Comparison of ENCODE assay signal across 14 mouse cellular contexts in the genomic region with DNA sequence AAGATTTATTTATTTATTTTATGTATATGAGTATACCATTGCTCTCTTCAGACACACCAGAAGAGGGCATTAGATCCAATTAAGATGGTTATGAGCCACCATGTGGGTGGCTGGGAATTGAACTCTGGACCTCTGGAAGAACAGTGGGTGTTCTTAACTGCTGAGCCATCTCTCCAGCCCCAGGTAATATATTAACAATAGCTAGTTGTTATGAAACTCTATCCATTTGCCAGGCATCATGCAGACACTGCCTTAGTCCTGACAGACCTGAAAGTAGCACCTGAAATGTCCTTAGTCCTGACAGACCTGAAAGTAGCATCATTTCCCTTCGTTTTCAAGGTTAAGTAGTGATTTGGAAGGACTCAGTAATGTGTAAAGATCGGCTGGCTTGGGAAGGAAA. TPM values are rescaled to one million over a fixed set of nuclear protein-coding genes. Genes with fewer than 3 reads are reported as not detected.
DNase-seq lines count a peak whose midpoint lies in the region; ATAC-seq lines count a peak whose summit lies in the region.
"Had no signal": no experiment of that assay in that cellular context is flagged by ENCODE, and none has a peak within 500 bp of the region (broad histone marks: within the 10 kb centered on the region; RNA-seq: fewer than 3 reads in every experiment).

No protein-coding gene starts in this region.

- no peak for DNase-seq in heart, postnatal 14 days
- no peak for DNase-seq in neural tube, embryonic 10.5 days (ENCODE audit: extremely low spot score, low spot score)
- DNase-seq in liver, embryonic 11.5 days (ENCODE audit: low spot score) = no peak
- no peak for DNase-seq in ovary, adult 18-20 months (ENCODE audit: low spot score)
- DNase-seq in adrenal gland, postnatal 14 days = no peak
- DNase-seq: adrenal gland, adult 2 months; lung, postnatal 4 days; retina, postnatal 1 day; thymus, postnatal 25 days had no signal

- ATAC-seq in heart, embryonic 11.5 days (replicated peaks; ENCODE audit: insufficient number of reproducible peaks, low FRiP score, low TSS enrichment) = no peak
- ATAC-seq in neural tube, embryonic 12.5 days (ENCODE audit: low FRiP score, low read depth) = no peak
- no peak for ATAC-seq in liver, embryonic 11.5 days (replicated peaks; ENCODE audit: low FRiP score)
- ATAC-seq in activated CD4-positive, CD25-positive, alpha-beta regulatory T cell, adult 4 months = no peak

- H3K27me3 ChIP-seq in heart, embryonic 11.5 days (ENCODE audit: control insufficient read depth, insufficient read depth, low read length) = no peaks in the 10 kb centered on the region
- no peaks in the 10 kb centered on the region for H3K27me3 ChIP-seq in neural tube, embryonic 12.5 days (replicated peaks)
- no peaks in the 10 kb centered on the region for H3K27me3 ChIP-seq in liver, embryonic 11.5 days (replicated peaks; ENCODE audit: control insufficient read depth, insufficient read depth, low read length)

- peaks cover 7% of the 10 kb centered on the region; the same call in 1 of the 2 replicates for H3K36me3 ChIP-seq in heart, embryonic 11.5 days (ENCODE audit: control insufficient read depth, insufficient read depth, low read length)
- H3K36me3 ChIP-seq in neural tube, embryonic 12.5 days = peaks cover 23% of the 10 kb centered on the region
- peaks cover 16% of the 10 kb centered on the region for H3K36me3 ChIP-seq in liver, embryonic 11.5 days (ENCODE audit: control insufficient read depth, insufficient read depth, low read length)

- H3K4me3 ChIP-seq in heart, embryonic 11.5 days (ENCODE audit: low read depth, low read length) = no peak overlapping the region
- H3K4me3 ChIP-seq in neural tube, embryonic 12.5 days = no peak overlapping the region
- no peak overlapping the region for H3K4me3 ChIP-seq in liver, embryonic 11.5 days (ENCODE audit: low read depth, low read length)

- H3K27ac ChIP-seq in heart, embryonic 11.5 days (ENCODE audit: low read depth, low read length) = no peak overlapping the region
- H3K27ac ChIP-seq in neural tube, embryonic 12.5 days = no peak overlapping the region
- H3K27ac ChIP-seq in liver, embryonic 11.5 days (ENCODE audit: low read depth, low read length) = peak overlapping the region; percentile 90

- H3K4me1 ChIP-seq in heart, embryonic 11.5 days (ENCODE audit: control insufficient read depth, insufficient read depth, low read length) = peaks cover 24% of the 10 kb centered on the region
- H3K4me1 ChIP-seq in neural tube, embryonic 12.5 days = peaks cover 26% of the 10 kb centered on the region
- peaks cover 32% of the 10 kb centered on the region for H3K4me1 ChIP-seq in liver, embryonic 11.5 days (replicated peaks; ENCODE audit: control insufficient read depth, insufficient read depth, low read length)

- WGBS in heart, embryonic 11.5 days (ENCODE audit: insufficient replicate concordance) = 56% methylated on average over 2 of the region's 2 CpGs
- 55% methylated on average over 2 of the region's 2 CpGs for WGBS in neural tube, embryonic 12.5 days
- 41% methylated on average over 2 of the region's 2 CpGs for WGBS in liver, embryonic 11.5 days

- peak overlapping the region; percentile 85; the same call in 1 of the 2 replicates for H3K4me2 ChIP-seq in heart, embryonic 11.5 days
- peak overlapping the region; percentile 63; the same call in 1 of the 2 replicates for H3K4me2 ChIP-seq in neural tube, embryonic 12.5 days (replicated peaks)
- peak overlapping the region; percentile 87 for H3K4me2 ChIP-seq in liver, embryonic 11.5 days

- no peaks in the 10 kb centered on the region for H3K9me3 ChIP-seq in heart, embryonic 11.5 days (replicated peaks; ENCODE audit: control insufficient read depth, low read length)
- H3K9me3 ChIP-seq in neural tube, embryonic 12.5 days = no peaks in the 10 kb centered on the region
- no peaks in the 10 kb centered on the region for H3K9me3 ChIP-seq in liver, embryonic 11.5 days (ENCODE audit: control insufficient read depth, low read length)

- intact Hi-C loops in heart, postnatal 14 days (cut with DNase I) = no loop called here

- H3K9ac ChIP-seq in heart, embryonic 11.5 days (ENCODE audit: low read depth, low read length) = no peak overlapping the region
- H3K9ac ChIP-seq in neural tube, embryonic 12.5 days = no peak overlapping the region
- H3K9ac ChIP-seq in liver, embryonic 11.5 days (ENCODE audit: low read depth, low read length) = no peak overlapping the region

RNA-seq across cellular contexts. Expression of a gene that starts 1.1 kb away (rescaled TPM):
- 129 and 130 TPM in 2 replicates for polyA plus RNA-seq in heart, embryonic 11.5 days (2014; fragmentation: Nextera tagmentation; extraction: Ambion mirVana)
- 100 to 1,000 TPM; 137 to 142 TPM for total RNA-seq in heart, postnatal 14 days (2021)
- 71.1 and 74.5 TPM in 2 replicates for polyA plus RNA-seq in neural tube, embryonic 12.5 days (2016; fragmentation: Nextera tagmentation; extraction: Ambion mirVana)
- polyA plus RNA-seq in liver, embryonic 11.5 days (2014; fragmentation: Nextera tagmentation; extraction: Ambion mirVana) = 91.7 and 99.2 TPM in 2 replicates
- 10 to 100 TPM; 32.7 to 33.2 TPM for polyA plus RNA-seq in activated CD4-positive, CD25-positive, alpha-beta regulatory T cell, adult 4 months (2017; shearing (Covaris generic))
- total RNA-seq in adrenal gland, postnatal 14 days (2021) = 119 and 126 TPM in 2 replicates

RNA-seq across cellular contexts. Expression of a gene that starts 8.7 kb away (rescaled TPM):
- polyA plus RNA-seq in heart, embryonic 11.5 days (2014; fragmentation: Nextera tagmentation; extraction: Ambion mirVana) = 35.2 and 36.9 TPM in 2 replicates
- total RNA-seq in heart, postnatal 14 days (2021) = 10 to 100 TPM; 26.0 to 28.4 TPM
- 27.9 and 29.8 TPM in 2 replicates for polyA plus RNA-seq in neural tube, embryonic 12.5 days (2016; fragmentation: Nextera tagmentation; extraction: Ambion mirVana)
- 34.3 and 36.9 TPM in 2 replicates for polyA plus RNA-seq in liver, embryonic 11.5 days (2014; fragmentation: Nextera tagmentation; extraction: Ambion mirVana)
- polyA plus RNA-seq in activated CD4-positive, CD25-positive, alpha-beta regulatory T cell, adult 4 months (2017; shearing (Covaris generic)) = 10 to 100 TPM; 17.0 to 17.1 TPM
- total RNA-seq in adrenal gland, postnatal 14 days (2021) = 27.4 and 28.0 TPM in 2 replicates

RNA-seq across cellular contexts. Expression of a gene that starts 28.3 kb away (rescaled TPM):
- polyA plus RNA-seq in heart, embryonic 11.5 days (2014; fragmentation: Nextera tagmentation; extraction: Ambion mirVana) = not detected in 2 replicates
- not detected for total RNA-seq in heart, postnatal 14 days (2021)
- not detected in 2 replicates for polyA plus RNA-seq in neural tube, embryonic 12.5 days (2016; fragmentation: Nextera tagmentation; extraction: Ambion mirVana)
- polyA plus RNA-seq in liver, embryonic 11.5 days (2014; fragmentation: Nextera tagmentation; extraction: Ambion mirVana) = not detected in 2 replicates
- not detected for polyA plus RNA-seq in activated CD4-positive, CD25-positive, alpha-beta regulatory T cell, adult 4 months (2017; shearing (Covaris generic))
- total RNA-seq in adrenal gland, postnatal 14 days (2021) = not detected in 2 replicates
- total RNA-seq: adrenal gland, adult 2 months had no signal
- polyA plus RNA-seq: adrenal gland, adult 2 months; CD4-positive, CD25-positive, alpha-beta regulatory T cell, adult 4 months; heart, embryonic 16.5 days had no signal

RNA-seq across cellular contexts. Expression of a gene that starts 41.3 kb away (rescaled TPM):
- 15.5 and 22.2 TPM in 2 replicates for polyA plus RNA-seq in heart, embryonic 11.5 days (2014; fragmentation: Nextera tagmentation; extraction: Ambion mirVana)
- total RNA-seq in heart, postnatal 14 days (2021) = 10 to 100 TPM; 18.1 to 19.9 TPM
- 31.8 and 33.2 TPM in 2 replicates for polyA plus RNA-seq in neural tube, embryonic 12.5 days (2016; fragmentation: Nextera tagmentation; extraction: Ambion mirVana)
- polyA plus RNA-seq in liver, embryonic 11.5 days (2014; fragmentation: Nextera tagmentation; extraction: Ambion mirVana) = 44.5 and 46.0 TPM in 2 replicates
- 10 to 100 TPM; 10.7 to 12.2 TPM for polyA plus RNA-seq in activated CD4-positive, CD25-positive, alpha-beta regulatory T cell, adult 4 months (2017; shearing (Covaris generic))
- 18.6 and 19.5 TPM in 2 replicates for total RNA-seq in adrenal gland, postnatal 14 days (2021)

RNA-seq across cellular contexts. Expression of a gene that starts 52.3 kb away (rescaled TPM):
- polyA plus RNA-seq in heart, embryonic 11.5 days (2014; fragmentation: Nextera tagmentation; extraction: Ambion mirVana) = 75.1 and 78.8 TPM in 2 replicates
- 10 to 100 TPM; 22.6 to 22.8 TPM for total RNA-seq in heart, postnatal 14 days (2021)
- polyA plus RNA-seq in neural tube, embryonic 12.5 days (2016; fragmentation: Nextera tagmentation; extraction: Ambion mirVana) = 110 and 114 TPM in 2 replicates
- 95.6 and 101 TPM in 2 replicates for polyA plus RNA-seq in liver, embryonic 11.5 days (2014; fragmentation: Nextera tagmentation; extraction: Ambion mirVana)
- polyA plus RNA-seq in activated CD4-positive, CD25-positive, alpha-beta regulatory T cell, adult 4 months (2017; shearing (Covaris generic)) = 10 to 100 TPM; 23.6 to 33.3 TPM
- total RNA-seq in adrenal gland, postnatal 14 days (2021) = 39.7 and 50.9 TPM in 2 replicates
